Mouse (Mus musculus) adrenal gland, adult 18-20 months (tissue): ENCODE measurements around the gene Rsrp1. TPM values are rescaled to one million over a fixed set of nuclear protein-coding genes. Genes with fewer than 3 reads are reported as not detected.
"Not testable (repeated sequence)": the region's sequence is repeated elsewhere in the genome, so short reads cannot be mapped to it uniquely, and the experiment has no call there.

Experiments
- DNase-seq, 2 experiments: peaks; one replicate each; pipeline ENCODE4 v3.0.0; 2021 to 2022; ENCODE audit warnings: low spot score in 2 of 2
- long read RNA-seq, 2 experiments: library from polyadenylated mRNA; stranded (forward); transcript quantifications; one replicate each; pipeline ENCODE4 v2.0.0; 2021
- total RNA-seq, 2 experiments: library from RNA; stranded (reverse); gene quantifications; 1 replicate in 1 of 2; 2 replicates in 1 of 2; pipeline ENCODE4 v1.2.3; 2021

The Rsrp1 gene
- 100 to 1,000 TPM; 346 to 591 TPM for total RNA-seq
- long read RNA-seq, experiment 1, transcript Rsrp1-204 (4 exons, 3,051 nt): major isoform, 267 of 389 reads
- long read RNA-seq, experiment 1, transcript Rsrp1-201 (5 exons, 1,749 nt): minor isoform, 97 of 389 reads
- long read RNA-seq, experiment 1, partial matches to known transcripts: 8 of 389 reads
- long read RNA-seq, experiment 1, other reads (novel, unspliced or antisense): 17 of 389 reads
- long read RNA-seq, experiment 2, transcript Rsrp1-204 (4 exons, 3,051 nt): major isoform, 756 of 1,146 reads
- long read RNA-seq, experiment 2, transcript Rsrp1-201 (5 exons, 1,749 nt): minor isoform, 266 of 1,146 reads
- long read RNA-seq, experiment 2, partial matches to known transcripts: 49 of 1,146 reads
- long read RNA-seq, experiment 2, other reads (novel, unspliced or antisense): 74 of 1,146 reads

- peak; percentile 94 to 96 for DNase-seq
Measured at GRCm38 (mm10) chr4:134923258-134924018, at the start of gene Rsrp1. Gene Rsrp1, plus strand, starts transcription at chr4:134923592.

- no peak for DNase-seq
Measured at GRCm38 (mm10) chr4:134876171-134876570, 47.2 kb upstream of the Rsrp1 start.

GRCm38 (mm10) chr4:134879410-134879981 lies 43.9 kb upstream of the Rsrp1 start:
- DNase-seq: peak; percentile 61 to 69

- DNase-seq: peak in 1 of 2 experiments; percentile 31
Measured at GRCm38 (mm10) chr4:134880041-134880440, 43.4 kb upstream of the Rsrp1 start.

- DNase-seq: peak; percentile 26 to 45
Measured at GRCm38 (mm10) chr4:134883266-134883665, 40.1 kb upstream of the Rsrp1 start.

GRCm38 (mm10) chr4:134883808-134884207 lies 39.6 kb upstream of the Rsrp1 start:
- no peak for DNase-seq

- DNase-seq: no peak
Measured at GRCm38 (mm10) chr4:134884364-134884763, 39.0 kb upstream of the Rsrp1 start.

- DNase-seq: peak; percentile 49 to 54
Measured at GRCm38 (mm10) chr4:134892096-134892495, 31.3 kb upstream of the Rsrp1 start.

GRCm38 (mm10) chr4:134897256-134897655 lies 26.1 kb upstream of the Rsrp1 start:
- DNase-seq: peak in 1 of 2 experiments; percentile 48

- no peak for DNase-seq
Measured at GRCm38 (mm10) chr4:134901126-134901525, 22.3 kb upstream of the Rsrp1 start.

GRCm38 (mm10) chr4:134903046-134903445 lies 20.3 kb upstream of the Rsrp1 start:
- DNase-seq: peak in 1 of 2 experiments; percentile 41

- DNase-seq: not testable (repeated sequence)
Measured at GRCm38 (mm10) chr4:134911406-134911805, 12.0 kb upstream of the Rsrp1 start.

GRCm38 (mm10) chr4:134913413-134913812 lies 10.0 kb upstream of the Rsrp1 start:
- peak; percentile 77 to 84 for DNase-seq

- no peak for DNase-seq
Measured at GRCm38 (mm10) chr4:134914122-134914863, 9.1 kb upstream of the Rsrp1 start.

GRCm38 (mm10) chr4:134914864-134915209 lies 8.6 kb upstream of the Rsrp1 start, which contains the start of gene Tmem50a:
Gene Tmem50a, minus strand, starts transcription at chr4:134915024.
- peak; percentile 94 to 96 for DNase-seq

- no peak for DNase-seq
Measured at GRCm38 (mm10) chr4:134915223-134916050, 8.0 kb upstream of the Rsrp1 start.

- DNase-seq: no peak
Measured at GRCm38 (mm10) chr4:134917194-134917593, 6.2 kb upstream of the Rsrp1 start.

- peak in 1 of 2 experiments; percentile 47 for DNase-seq
Measured at GRCm38 (mm10) chr4:134918381-134918780, 5.0 kb upstream of the Rsrp1 start.

GRCm38 (mm10) chr4:134919733-134920540 lies 3.5 kb upstream of the Rsrp1 start:
- no peak for DNase-seq
